Mouse (Mus musculus) cortical plate, adult 2 months (tissue): ENCODE data around the gene Trit1. TPM values are rescaled to one million over a fixed set of nuclear protein-coding genes. Genes with fewer than 3 reads are reported as not detected.
"Not testable (repeated sequence)": the region's sequence is repeated elsewhere in the genome, so short reads cannot be mapped to it uniquely, and the experiment has no call there.

ENCODE experiments used
- H3K27ac ChIP-seq: fragments of 200-500 bp; 2 replicates; pipeline ENCODE4 v1.5.1; 2012; ENCODE audit warnings: low read length, control low read depth, inconsistent platforms; ENCODE audit not compliant: insufficient read depth
- H3K4me1 ChIP-seq: fragments of 200-500 bp; 2 replicates; pipeline ENCODE4 v1.6.1; 2011; ENCODE audit warnings: low read length; ENCODE audit not compliant: control insufficient read depth, insufficient read depth
- H3K4me3 ChIP-seq: fragments of 200-500 bp; 2 replicates; pipeline ENCODE4 v1.5.1; 2011; ENCODE audit warnings: mild to moderate bottlenecking, low read length, control low read depth; ENCODE audit not compliant: insufficient read depth
- CTCF ChIP-seq: fragments of 200-500 bp; IDR thresholded peaks from 2 replicates; pipeline ENCODE4 v1.5.1; 2011; ENCODE audit warnings: mild to moderate bottlenecking, control low read depth, low read length; ENCODE audit not compliant: insufficient read depth; ENCODE audit errors: extremely low read depth
- POLR2A ChIP-seq: fragments of 200-500 bp; IDR thresholded peaks from 2 replicates; pipeline ENCODE4 v1.6.1; 2011; ENCODE audit warnings: mild to moderate bottlenecking, low read length, control low read depth; ENCODE audit not compliant: insufficient read depth; ENCODE audit errors: extremely low read depth
- polyA plus RNA-seq: library from polyadenylated mRNA; depleted of rRNA; stranded (reverse); fragments of >200 nt; gene quantifications from 2 replicates; pipeline ENCODE4 v1.2.3, GENCODE M21; 2012

Trit1 gene
- polyA plus RNA-seq, 1 experiment = 12.6 TPM

- TF ChIP-seq POLR2A (no peak), CTCF (no peak)
- Histone ChIP-seq H3K27ac (peak overlapping the region; percentile 71), H3K4me1 (peaks cover 3% of the 10 kb centered on the region; the same call in 1 of the 2 replicates), H3K4me3 (peak overlapping the region; percentile 55)
Measured at GRCm38 (mm10) chr4:122996221-122996617, 20.2 kb upstream of the Trit1 start.

GRCm38 (mm10) chr4:122996618-122997381, 19.6 kb upstream of the Trit1 start:
- H3K27ac ChIP-seq = peak overlapping the region; percentile 71
- peak overlapping the region; percentile 55 for H3K4me3 ChIP-seq
- TF ChIP-seq POLR2A = no peak
- no peak for TF ChIP-seq CTCF
- peaks cover 3% of the 10 kb centered on the region; the same call in 1 of the 2 replicates for H3K4me1 ChIP-seq

- Histone ChIP-seq H3K4me3 (peak overlapping the region; percentile 31; the same call in 1 of the 2 replicates), H3K4me1 (peaks cover 3% of the 10 kb centered on the region; the same call in 1 of the 2 replicates), H3K27ac (no peak overlapping the region)
- TF ChIP-seq CTCF = no peak
- TF ChIP-seq POLR2A = no peak
Measured at GRCm38 (mm10) chr4:122998537-122999262, 17.7 kb upstream of the Trit1 start.

- Histone ChIP-seq H3K27ac (no peak overlapping the region), H3K4me1 (peaks cover 3% of the 10 kb centered on the region; the same call in 1 of the 2 replicates), H3K4me3 (0 out of 2 replicates have a peak overlapping the region, but pooled peaks have one; percentile 31)
- TF ChIP-seq CTCF (no peak), POLR2A (no peak)
Measured at GRCm38 (mm10) chr4:122999263-122999691, 17.1 kb upstream of the Trit1 start.

GRCm38 (mm10) chr4:123000130-123000529, 16.3 kb upstream of the Trit1 start:
- H3K4me3 ChIP-seq = no peak overlapping the region
- H3K4me1 ChIP-seq = peaks cover 2% of the 10 kb centered on the region; the same call in 1 of the 2 replicates
- H3K27ac ChIP-seq = no peak overlapping the region
- TF ChIP-seq CTCF (no peak), POLR2A (no peak)

- no peak for TF ChIP-seq CTCF
- TF ChIP-seq POLR2A = no peak
- Histone ChIP-seq H3K27ac (no peak overlapping the region), H3K4me1 (peaks cover 5% of the 10 kb centered on the region; the same call in 1 of the 2 replicates), H3K4me3 (no peak overlapping the region)
Measured at GRCm38 (mm10) chr4:123000617-123001342, 15.6 kb upstream of the Trit1 start.

GRCm38 (mm10) chr4:123005054-123005966, 11.1 kb upstream of the Trit1 start:
- H3K4me1 ChIP-seq = peaks cover 3% of the 10 kb centered on the region; the same call in 1 of the 2 replicates
- H3K4me3 ChIP-seq = no peak overlapping the region
- H3K27ac ChIP-seq = no peak overlapping the region
- no peak for TF ChIP-seq POLR2A
- no peak for TF ChIP-seq CTCF

- H3K27ac ChIP-seq, H3K4me3 ChIP-seq, H3K4me1 ChIP-seq: not testable (repeated sequence)
Measured at GRCm38 (mm10) chr4:123012501-123012900, 3.9 kb upstream of the Trit1 start.

GRCm38 (mm10) chr4:123013346-123013945, 3.0 kb upstream of the Trit1 start:
- peak overlapping the region; percentile 9; the same call in 1 of the 2 replicates for H3K27ac ChIP-seq
- no peak for TF ChIP-seq CTCF
- TF ChIP-seq POLR2A = no peak
- no peak overlapping the region for H3K4me3 ChIP-seq
- peaks cover 5% of the 10 kb centered on the region; the same call in 1 of the 2 replicates for H3K4me1 ChIP-seq
